Mouse (Mus musculus) liver, embryonic 12.5 days (tissue): ENCODE results near the gene Tmem217. TPM values are rescaled to one million over a fixed set of nuclear protein-coding genes. Genes with fewer than 3 reads are reported as not detected.

Source experiments
- ATAC-seq: fragments of 200-750 bp; cut with Nextera tagmentation; 2 replicates; pipeline ENCODE4 v1.8.0; 2017; ENCODE audit warnings: moderate number of reproducible peaks, mild to moderate bottlenecking, moderate library complexity
- H3K27ac ChIP-seq: fragments of 300-500 bp; sonication (generic); 2 replicates; pipeline ENCODE4 v1.5.1; 2016; ENCODE audit warnings: mild to moderate bottlenecking
- H3K27me3 ChIP-seq: fragments of 300-500 bp; sonication (generic); replicated peaks from 2 replicates; pipeline ENCODE4 v1.6.1; 2016; ENCODE audit warnings: mild to moderate bottlenecking, moderate library complexity
- H3K36me3 ChIP-seq: fragments of 300-500 bp; sonication (generic); 2 replicates; pipeline ENCODE4 v1.6.1; 2016; ENCODE audit warnings: mild to moderate bottlenecking, moderate library complexity
- H3K4me1 ChIP-seq: fragments of 300-500 bp; sonication (generic); 2 replicates; pipeline ENCODE4 v1.6.1; 2016
- H3K4me2 ChIP-seq: fragments of 300-500 bp; sonication (generic); 2 replicates; pipeline ENCODE4 v1.6.1; 2016; ENCODE audit warnings: mild to moderate bottlenecking, moderate library complexity
- H3K4me3 ChIP-seq: fragments of 300-500 bp; sonication (generic); 2 replicates; pipeline ENCODE4 v1.5.1; 2016; ENCODE audit warnings: mild to moderate bottlenecking, moderate library complexity
- H3K9ac ChIP-seq: fragments of 300-500 bp; sonication (generic); 2 replicates; pipeline ENCODE4 v1.6.1; 2016; ENCODE audit warnings: mild to moderate bottlenecking, moderate library complexity
- H3K9me3 ChIP-seq: fragments of 300-500 bp; sonication (generic); replicated peaks from 2 replicates; pipeline ENCODE4 v1.6.1; 2016; ENCODE audit warnings: mild to moderate bottlenecking, moderate library complexity
- WGBS: fragments of 180-500 bp; shearing (Covaris S2); methylation state at CpG from one replicate; pipeline ENCODE4 v1.1.7; 2016; ENCODE audit not compliant: insufficient replicate concordance; 5-methylcytosine and 5-hydroxymethylcytosine counted together
- polyA plus RNA-seq: library from polyadenylated mRNA; unstranded; fragments of >200 nt; fragmentation: Nextera tagmentation; extraction: Ambion mirVana; gene quantifications from 2 replicates; pipeline ENCODE4 v1.2.1, GENCODE M21; 2016

Tmem217 gene
- polyA plus RNA-seq, 1 experiment from 2014 or later: 0.67 TPM

GRCm38 (mm10) chr17:29579579-29580126 is 27.5 kb upstream of the Tmem217 start:
- H3K4me1 ChIP-seq: peaks cover 43% of the 10 kb centered on the region
- H3K4me3 ChIP-seq: no peak overlapping the region
- no peaks in the 10 kb centered on the region for H3K27me3 ChIP-seq
- H3K27ac ChIP-seq: no peak overlapping the region
- no peak overlapping the region for H3K9ac ChIP-seq
- H3K4me2 ChIP-seq: no peak overlapping the region
- ATAC-seq: no peak
- H3K9me3 ChIP-seq: no peaks in the 10 kb centered on the region
- 76% methylated on average over 4 of the region's 4 CpGs for WGBS
- peaks cover 71% of the 10 kb centered on the region for H3K36me3 ChIP-seq

GRCm38 (mm10) chr17:29569831-29570230 is 17.6 kb upstream of the Tmem217 start:
- ATAC-seq: no peak
- Histone ChIP-seq H3K4me1 (no peaks in the 10 kb centered on the region), H3K27ac (no peak overlapping the region), H3K4me2 (no peak overlapping the region), H3K4me3 (no peak overlapping the region), H3K9me3 (no peaks in the 10 kb centered on the region), H3K36me3 (peaks cover 76% of the 10 kb centered on the region), H3K9ac (no peak overlapping the region), H3K27me3 (no peaks in the 10 kb centered on the region)
- WGBS: 79% methylated on average over 6 of the region's 6 CpGs

- Histone ChIP-seq H3K36me3 (peaks cover 70% of the 10 kb centered on the region), H3K9ac (no peak overlapping the region)
- 88% methylated on average over 15 of the region's 15 CpGs for WGBS
Measured at GRCm38 (mm10) chr17:29568435-29568834, 16.2 kb upstream of the Tmem217 start.

GRCm38 (mm10) chr17:29565521-29565920 is 13.3 kb upstream of the Tmem217 start:
- Histone ChIP-seq H3K4me1 (no peaks in the 10 kb centered on the region), H3K27me3 (no peaks in the 10 kb centered on the region), H3K9me3 (no peaks in the 10 kb centered on the region), H3K27ac (no peak overlapping the region), H3K4me2 (no peak overlapping the region), H3K9ac (no peak overlapping the region), H3K36me3 (peaks cover 42% of the 10 kb centered on the region), H3K4me3 (no peak overlapping the region)
- no peak for ATAC-seq
- 98% methylated on average over 5 of the region's 5 CpGs for WGBS

More at GRCm38 (mm10) chr17:29568435-29568834, 16.2 kb upstream of the Tmem217 start:
- H3K9me3 ChIP-seq: no peaks in the 10 kb centered on the region
- H3K27ac ChIP-seq: no peak overlapping the region
- H3K4me2 ChIP-seq: no peak overlapping the region
- no peaks in the 10 kb centered on the region for H3K27me3 ChIP-seq
- no peak overlapping the region for H3K4me3 ChIP-seq
- H3K4me1 ChIP-seq: no peaks in the 10 kb centered on the region
- no peak for ATAC-seq

GRCm38 (mm10) chr17:29558476-29558875 is 6.3 kb upstream of the Tmem217 start:
- H3K4me2 ChIP-seq: no peak overlapping the region
- WGBS: 68% methylated on average over 5 of the region's 5 CpGs
- H3K4me3 ChIP-seq: no peak overlapping the region
- no peaks in the 10 kb centered on the region for H3K9me3 ChIP-seq
- no peaks in the 10 kb centered on the region for H3K27me3 ChIP-seq
- H3K9ac ChIP-seq: no peak overlapping the region
- H3K36me3 ChIP-seq: 0 out of 2 replicates have a peak, but pooled peaks cover 2% of the 10 kb centered on the region
- no peak overlapping the region for H3K27ac ChIP-seq
- peaks cover 23% of the 10 kb centered on the region for H3K4me1 ChIP-seq
- no peak for ATAC-seq

GRCm38 (mm10) chr17:29556893-29557292 is 4.7 kb upstream of the Tmem217 start:
- no peak overlapping the region for H3K4me2 ChIP-seq
- 0 out of 2 replicates have a peak, but pooled peaks cover 2% of the 10 kb centered on the region for H3K36me3 ChIP-seq
- no peaks in the 10 kb centered on the region for H3K9me3 ChIP-seq
- peaks cover 27% of the 10 kb centered on the region for H3K4me1 ChIP-seq
- no peak for ATAC-seq
- no peak overlapping the region for H3K4me3 ChIP-seq
- no peak overlapping the region for H3K27ac ChIP-seq
- no peak overlapping the region for H3K9ac ChIP-seq
- no peaks in the 10 kb centered on the region for H3K27me3 ChIP-seq
- 73% methylated on average over 7 of the region's 7 CpGs for WGBS

- Histone ChIP-seq H3K4me1 (peaks cover 30% of the 10 kb centered on the region), H3K27ac (no peak overlapping the region), H3K27me3 (no peaks in the 10 kb centered on the region), H3K9ac (no peak overlapping the region), H3K9me3 (no peaks in the 10 kb centered on the region), H3K36me3 (0 out of 2 replicates have a peak, but pooled peaks cover 2% of the 10 kb centered on the region), H3K4me2 (no peak overlapping the region), H3K4me3 (no peak overlapping the region)
- 79% methylated on average over 10 of the region's 10 CpGs for WGBS
- no peak for ATAC-seq
Measured at GRCm38 (mm10) chr17:29556456-29556855, 4.3 kb upstream of the Tmem217 start.

GRCm38 (mm10) chr17:29554176-29554575 is 2.0 kb upstream of the Tmem217 start:
- Histone ChIP-seq H3K27ac (peak overlapping the region; percentile 33; the same call in 1 of the 2 replicates), H3K36me3 (no peaks in the 10 kb centered on the region), H3K4me1 (peaks cover 52% of the 10 kb centered on the region), H3K9ac (no peak overlapping the region), H3K4me3 (no peak overlapping the region), H3K27me3 (no peaks in the 10 kb centered on the region), H3K4me2 (no peak overlapping the region), H3K9me3 (no peaks in the 10 kb centered on the region)
- ATAC-seq: no peak

- ATAC-seq: no peak
- Histone ChIP-seq H3K27me3 (no peaks in the 10 kb centered on the region), H3K36me3 (no peaks in the 10 kb centered on the region), H3K4me2 (peak overlapping the region; percentile 97), H3K9me3 (no peaks in the 10 kb centered on the region), H3K4me1 (peaks cover 47% of the 10 kb centered on the region), H3K4me3 (peak overlapping the region; percentile 94), H3K9ac (0 out of 2 replicates have a peak overlapping the region, but pooled peaks have one; percentile 12), H3K27ac (no peak overlapping the region)
- 14% methylated on average over 6 of the region's 6 CpGs for WGBS
Measured at GRCm38 (mm10) chr17:29551019-29551418, 1.2 kb downstream of the Tmem217 start.

- WGBS: under 1% methylated on average over 43 of the region's 44 CpGs
- peak; percentile 97 for ATAC-seq
- peak within 1 kb of the TSS; percentile 97 for H3K4me2 ChIP-seq
- no peaks in the 10 kb centered on the region for H3K36me3 ChIP-seq
- peak within 1 kb of the TSS; percentile 94 for H3K4me3 ChIP-seq
- no peaks in the 10 kb centered on the region for H3K9me3 ChIP-seq
- H3K4me1 ChIP-seq: peaks cover 38% of the 10 kb centered on the region
- no peaks in the 10 kb centered on the region for H3K27me3 ChIP-seq
- peak within 1 kb of the TSS; percentile 91 for H3K9ac ChIP-seq
- peak within 1 kb of the TSS; percentile 65 for H3K27ac ChIP-seq
Measured at GRCm38 (mm10) chr17:29549543-29550428, 2.4 kb downstream of the Tmem217 start, which contains the start of the genes Gm17657 and Tbc1d22b. TSS of gene Gm17657 (minus strand) at chr17:29549638. TSS of gene Tbc1d22b (plus strand) at chr17:29549785.

GRCm38 (mm10) chr17:29548994-29549393 is 3.2 kb downstream of the Tmem217 start:
- H3K36me3 ChIP-seq: no peaks in the 10 kb centered on the region
- WGBS: 31% methylated on average over 8 of the region's 8 CpGs
- peak overlapping the region; percentile 97 for H3K4me2 ChIP-seq
- peak overlapping the region; percentile 94 for H3K4me3 ChIP-seq
- ATAC-seq: no peak
- H3K9ac ChIP-seq: 0 out of 2 replicates have a peak overlapping the region, but pooled peaks have one; percentile 91
- H3K27ac ChIP-seq: 0 out of 2 replicates have a peak overlapping the region, but pooled peaks have one; percentile 65
- H3K4me1 ChIP-seq: peaks cover 38% of the 10 kb centered on the region
- no peaks in the 10 kb centered on the region for H3K27me3 ChIP-seq
- H3K9me3 ChIP-seq: no peaks in the 10 kb centered on the region

- no peak for ATAC-seq
- Histone ChIP-seq H3K27ac (no peak overlapping the region), H3K9ac (no peak overlapping the region), H3K4me2 (no peak overlapping the region), H3K36me3 (no peaks in the 10 kb centered on the region), H3K4me3 (no peak overlapping the region), H3K4me1 (peaks cover 34% of the 10 kb centered on the region), H3K9me3 (no peaks in the 10 kb centered on the region), H3K27me3 (no peaks in the 10 kb centered on the region)
- WGBS: 46% methylated on average over 3 of the region's 3 CpGs
Measured at GRCm38 (mm10) chr17:29548494-29548893, 3.7 kb downstream of the Tmem217 start.
